Mouse (Mus musculus) heart, adult 2 months (tissue): ENCODE data around the gene Golga2. TPM values are rescaled to one million over a fixed set of nuclear protein-coding genes. Genes with fewer than 3 reads are reported as not detected.

ENCODE experiments used
- DNase-seq, 2 experiments: peaks; one replicate each; pipeline ENCODE4 v3.0.0; 2021
- H3K27ac ChIP-seq: fragments of 200-600 bp; 2 replicates; pipeline ENCODE4 v1.8.1; 2022
- H3K27me3 ChIP-seq: fragments of 200-500 bp; 2 replicates; pipeline ENCODE4 v1.6.1; 2012; ENCODE audit warnings: mild to moderate bottlenecking, low read length, inconsistent platforms, mixed read lengths; ENCODE audit not compliant: control insufficient read depth, insufficient read depth
- H3K36me3 ChIP-seq: fragments of 200-500 bp; 2 replicates; pipeline ENCODE4 v1.6.1; 2012; ENCODE audit warnings: low read length, inconsistent platforms; ENCODE audit not compliant: control insufficient read depth, insufficient read depth
- H3K4me1 ChIP-seq: fragments of 200-500 bp; 2 replicates; pipeline ENCODE4 v1.6.1; 2011; ENCODE audit warnings: low read length; ENCODE audit not compliant: control insufficient read depth, insufficient read depth
- H3K4me3 ChIP-seq: fragments of 200-600 bp; 2 replicates; pipeline ENCODE4 v1.8.1; 2022
- H3K79me2 ChIP-seq: fragments of 200-500 bp; replicated peaks from 2 replicates; pipeline ENCODE4 v1.6.1; 2012; ENCODE audit warnings: mild to moderate bottlenecking, inconsistent platforms, low read length, moderate library complexity, mixed read lengths; ENCODE audit not compliant: control insufficient read depth, insufficient read depth
- H3K9ac ChIP-seq: fragments of 200-500 bp; 2 replicates; pipeline ENCODE4 v1.6.1; 2012; ENCODE audit warnings: low read depth, mild to moderate bottlenecking, control low read depth, inconsistent platforms, low read length, mixed read lengths
- CTCF ChIP-seq: fragments of 200-600 bp; IDR thresholded peaks from 2 replicates; pipeline ENCODE4 v1.8.1; 2022; ENCODE audit warnings: antibody characterized with exemption, mild to moderate bottlenecking, moderate library complexity
- EP300 ChIP-seq: fragments of 200-500 bp; IDR thresholded peaks from 2 replicates; pipeline ENCODE4 v1.6.1; 2011; ENCODE audit warnings: low read depth, low read length, control low read depth; ENCODE audit not compliant: insufficient read depth
- POLR2A ChIP-seq: fragments of 200-500 bp; IDR thresholded peaks from 2 replicates; pipeline ENCODE4 v1.6.1; 2011; ENCODE audit warnings: mild to moderate bottlenecking, low read depth, low read length, control low read depth; ENCODE audit not compliant: insufficient read depth
- WGBS: fragments of 180-500 bp; shearing (Covaris S2); methylation state at CpG from one replicate; pipeline ENCODE4 v1.1.7; 2018; 5-methylcytosine and 5-hydroxymethylcytosine counted together
- intact Hi-C: fragments of 180-260 bp; cut with DNase I; formaldehyde crosslinking; loops from one replicate; pipeline ENCODE4 v1.15.1; 2025
- polyA plus RNA-seq: library from polyadenylated mRNA; depleted of rRNA; stranded (reverse); fragments of >200 nt; gene quantifications from 2 replicates; pipeline ENCODE4 v1.2.3, GENCODE M21; 2012
- total RNA-seq, 2 experiments: library from RNA; stranded (reverse); gene quantifications; 2 replicates each; pipeline ENCODE4 v1.2.3; 2021

Golga2 gene
- total and polyA plus RNA-seq, 3 experiments, result 34.5 to 79.9 (median 69.8) TPM

DNA sequence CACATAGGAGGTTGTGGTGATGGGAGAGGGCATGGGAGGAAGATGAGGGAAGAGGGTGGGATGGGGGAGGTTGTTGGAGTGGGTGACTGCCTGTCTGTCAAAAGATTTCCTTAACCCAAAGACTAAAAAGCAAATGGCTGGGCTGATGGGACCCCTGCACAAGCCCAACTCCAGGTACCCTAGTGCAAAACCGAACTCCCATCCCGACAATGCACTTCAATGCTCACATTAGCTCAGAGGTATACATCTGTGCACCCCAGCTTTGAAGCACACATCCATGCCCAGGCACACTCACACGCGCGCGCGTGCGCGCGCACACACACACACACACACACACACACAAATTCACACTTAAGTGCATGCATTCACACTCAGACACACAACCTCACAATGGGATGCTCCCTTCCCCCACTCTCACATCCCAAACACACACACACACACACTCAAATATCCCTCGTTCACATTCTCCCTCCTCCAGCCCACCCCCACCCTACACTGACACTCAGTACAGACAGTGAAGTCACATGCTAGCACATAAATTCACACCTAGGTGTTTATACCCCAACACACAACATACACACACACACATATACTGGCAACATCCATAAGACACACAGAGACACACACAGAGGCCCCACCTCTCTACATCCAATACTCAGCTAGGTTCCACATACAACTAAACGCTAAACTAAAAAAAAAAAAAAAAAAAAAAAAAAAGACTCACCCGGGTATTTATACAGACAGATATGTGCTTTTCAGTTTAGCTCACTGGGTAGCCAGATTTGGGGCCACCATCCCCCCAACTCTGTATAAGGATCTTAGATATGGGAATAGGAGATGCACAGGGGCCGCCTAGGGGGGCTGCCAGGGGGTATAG is 31.8 kb downstream of the Golga2 start:
- no peak overlapping the region; the same call in 1 of the 2 replicates for H3K4me3 ChIP-seq
- no peaks in the 10 kb centered on the region for H3K36me3 ChIP-seq
- DNase-seq, result no peak
- H3K9ac ChIP-seq, result peak overlapping the region; percentile 69
- 70% methylated on average over 14 of the region's 14 CpGs for WGBS
- H3K27me3 ChIP-seq, result no peaks in the 10 kb centered on the region
- TF ChIP-seq EP300, result no peak
- TF ChIP-seq POLR2A, result no peak
- TF ChIP-seq CTCF, result no peak
- intact Hi-C loops, result no loop called here
- H3K79me2 ChIP-seq, result no peaks in the 10 kb centered on the region
- H3K27ac ChIP-seq, result peak overlapping the region; percentile 78
- peaks cover 2% of the 10 kb centered on the region; the same call in 1 of the 2 replicates for H3K4me1 ChIP-seq

DNA sequence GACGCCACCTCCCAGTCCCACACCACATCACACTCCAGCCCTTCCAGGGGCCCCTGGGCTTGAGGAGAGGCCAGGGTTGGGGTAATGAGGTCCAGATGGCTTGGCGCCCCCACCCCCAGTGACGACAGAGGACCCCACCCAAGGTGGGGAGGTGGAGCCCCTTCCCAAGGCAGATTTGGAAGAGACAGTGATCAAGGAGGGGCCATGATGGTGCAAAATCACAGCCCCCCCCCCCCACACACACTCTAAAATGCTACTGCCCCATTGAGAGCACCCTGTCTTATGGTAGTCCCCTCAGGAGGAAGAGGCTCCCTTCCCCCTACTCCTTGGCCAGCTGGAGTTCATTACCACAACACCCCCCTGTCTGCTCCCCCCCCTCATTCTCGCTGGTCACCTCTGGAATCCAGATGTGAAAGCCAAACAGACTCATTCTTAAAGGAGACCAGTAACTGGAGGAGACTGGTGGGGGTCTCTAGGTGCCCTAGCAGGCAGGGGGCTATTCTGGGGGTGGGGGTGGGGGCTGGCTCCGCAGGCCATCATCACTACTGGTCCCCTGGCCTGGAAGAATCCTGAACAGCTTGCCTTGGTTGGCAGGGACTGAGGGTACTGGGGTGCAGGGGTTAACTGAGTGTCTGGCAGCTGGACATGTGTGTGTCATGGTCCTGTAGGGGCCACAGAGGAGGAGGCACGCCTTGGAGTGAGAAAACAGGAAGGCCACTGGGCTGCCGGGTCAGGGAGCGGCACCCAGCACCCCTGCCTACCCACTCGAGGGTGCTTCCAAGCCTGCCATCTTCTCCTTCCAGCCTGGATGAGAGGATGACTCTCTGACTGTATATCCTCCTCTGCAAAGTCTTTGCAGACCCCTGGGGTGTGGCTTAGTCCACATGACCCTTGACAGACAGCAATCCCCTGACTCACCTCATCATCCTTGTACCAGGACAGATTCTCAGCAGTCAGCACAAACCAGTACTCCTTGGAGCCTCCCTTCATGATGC is 32.7 kb downstream of the Golga2 start:
- DNase-seq, result peak; percentile 60 to 61
- intact Hi-C loops, result no loop called here
- Histone ChIP-seq H3K9ac (no peak overlapping the region), H3K4me3 (no peak overlapping the region), H3K27me3 (no peaks in the 10 kb centered on the region), H3K36me3 (no peaks in the 10 kb centered on the region), H3K4me1 (peaks cover 2% of the 10 kb centered on the region; the same call in 1 of the 2 replicates), H3K79me2 (no peaks in the 10 kb centered on the region), H3K27ac (peak overlapping the region; percentile 36)
- no peak for TF ChIP-seq POLR2A
- no peak for TF ChIP-seq CTCF
- no peak for TF ChIP-seq EP300
- WGBS, result 43% methylated on average over 9 of the region's 9 CpGs

DNA sequence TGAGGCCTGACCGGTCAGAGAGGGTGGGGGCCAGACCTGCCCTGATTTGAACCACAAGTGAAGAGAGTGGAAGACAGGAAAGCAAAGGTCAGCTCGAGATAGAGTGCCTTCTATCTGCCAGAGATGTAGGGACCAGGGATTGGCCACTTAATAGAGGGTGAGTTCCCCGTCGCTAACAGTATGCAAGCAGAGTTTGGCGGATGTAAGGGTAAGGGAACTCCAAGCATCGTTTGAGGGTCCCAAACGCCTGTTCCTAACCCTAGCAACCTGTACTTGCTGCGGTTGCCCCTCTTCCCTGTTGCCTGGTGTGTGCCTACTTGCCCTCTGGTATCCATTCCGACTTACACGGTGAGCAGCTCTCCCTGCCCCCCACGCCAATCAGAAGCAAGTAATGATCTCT is 33.5 kb downstream of the Golga2 start:
- H3K9ac ChIP-seq, result no peak overlapping the region
- H3K27ac ChIP-seq, result peak overlapping the region; percentile 28; the same call in 1 of the 2 replicates
- WGBS, result 67% methylated on average over 11 of the region's 11 CpGs
- DNase-seq, result no peak
- no peak overlapping the region for H3K4me3 ChIP-seq
- TF ChIP-seq EP300 (no peak), CTCF (no peak), POLR2A (no peak)
- H3K4me1 ChIP-seq, result peaks cover 2% of the 10 kb centered on the region; the same call in 1 of the 2 replicates
- no peaks in the 10 kb centered on the region for H3K36me3 ChIP-seq
- intact Hi-C loops, result no loop called here
- H3K79me2 ChIP-seq, result no peaks in the 10 kb centered on the region
- H3K27me3 ChIP-seq, result no peaks in the 10 kb centered on the region

DNA sequence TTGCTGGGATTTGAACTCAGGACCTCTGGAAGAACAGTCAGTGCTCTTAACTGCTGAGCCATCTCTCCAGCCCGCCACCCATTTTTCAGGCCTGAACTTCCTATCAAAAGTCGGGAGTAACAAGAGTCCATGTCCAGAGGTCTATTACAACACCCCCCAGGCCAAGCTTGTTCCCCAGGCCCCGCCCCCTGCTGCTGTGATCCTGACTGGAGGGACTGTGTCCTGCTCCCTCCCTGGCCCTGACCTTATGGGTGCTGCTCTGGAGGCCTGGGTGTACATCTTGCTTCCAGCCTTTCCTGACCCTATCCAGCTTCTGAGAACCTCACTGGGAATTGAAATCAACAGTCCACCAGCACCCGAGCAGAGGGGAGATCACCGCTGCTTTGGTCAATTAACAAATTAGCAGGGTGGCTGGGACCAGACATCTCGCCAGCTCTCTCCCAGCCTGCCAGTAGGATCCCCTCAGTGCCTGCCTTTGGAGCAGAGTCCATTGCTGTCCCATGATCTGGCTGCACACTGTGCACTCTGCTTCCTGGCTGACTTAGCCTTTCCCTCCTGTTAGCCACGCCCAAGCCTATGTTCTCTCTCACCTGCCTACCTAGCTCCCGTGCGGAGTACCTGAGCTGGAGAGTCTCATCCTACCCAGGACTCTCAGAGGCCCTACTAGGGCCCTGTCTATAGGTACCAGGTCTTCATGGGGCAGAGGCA is 34.6 kb downstream of the Golga2 start:
- intact Hi-C loops, result no loop called here
- no peak overlapping the region for H3K9ac ChIP-seq

More for the DNA sequence above, 34.6 kb downstream of the Golga2 start:
- no peaks in the 10 kb centered on the region for H3K36me3 ChIP-seq
- peaks cover 2% of the 10 kb centered on the region; the same call in 1 of the 2 replicates for H3K4me1 ChIP-seq
- 67% methylated on average over 9 of the region's 9 CpGs for WGBS
- no peak overlapping the region for H3K4me3 ChIP-seq
- no peaks in the 10 kb centered on the region for H3K27me3 ChIP-seq
- TF ChIP-seq POLR2A (no peak), CTCF (no peak), EP300 (no peak)
- H3K79me2 ChIP-seq, result no peaks in the 10 kb centered on the region
- no peak for DNase-seq
- H3K27ac ChIP-seq, result no peak overlapping the region
